Mouse (Mus musculus) spleen, adult 2 months (tissue): ENCODE results near the gene Ppp1r16b.

Source experiments
- CTCF ChIP-seq: fragments of 200-500 bp; IDR thresholded peaks from 2 replicates; pipeline ENCODE4 v1.5.1; 2011; ENCODE audit warnings: mild to moderate bottlenecking, inconsistent platforms; ENCODE audit not compliant: insufficient read depth, insufficient read length, insufficient replicate concordance; ENCODE audit errors: extremely low read depth
- POLR2A ChIP-seq: fragments of 200-500 bp; IDR thresholded peaks from 2 replicates; pipeline ENCODE4 v1.6.1; 2011; ENCODE audit warnings: low read depth, low read length, inconsistent platforms

- TF ChIP-seq CTCF (no peak), POLR2A (no peak)
Observed at GRCm38 (mm10) chr2:158733914-158734313, 68.7 kb downstream of the Ppp1r16b start.
